Mouse (Mus musculus) lung, embryonic 16.5 days (tissue): ENCODE measurements around the gene H2afj. TPM values are rescaled to one million over a fixed set of nuclear protein-coding genes. Genes with fewer than 3 reads are reported as not detected.

Source experiments
- ATAC-seq: fragments of 200-750 bp; cut with Nextera tagmentation; 2 replicates; pipeline ENCODE4 v1.8.0; 2017; ENCODE audit warnings: low read depth, mild to moderate bottlenecking, moderate library complexity
- H3K27ac ChIP-seq: fragments of 300-500 bp; sonication (generic); 2 replicates; pipeline ENCODE4 v1.5.1; 2014; ENCODE audit warnings: mild to moderate bottlenecking, control low read depth, low read length
- H3K27me3 ChIP-seq: fragments of 300-500 bp; sonication (generic); 2 replicates; pipeline ENCODE4 v1.6.1; 2014; ENCODE audit warnings: low read depth, low read length, mixed read lengths; ENCODE audit not compliant: control insufficient read depth, insufficient read depth
- H3K36me3 ChIP-seq: fragments of 300-500 bp; sonication (generic); 2 replicates; pipeline ENCODE4 v1.6.1; 2014; ENCODE audit warnings: low read length; ENCODE audit not compliant: control insufficient read depth, insufficient read depth
- H3K4me1 ChIP-seq: fragments of 300-500 bp; sonication (generic); replicated peaks from 2 replicates; pipeline ENCODE4 v1.6.1; 2014; ENCODE audit warnings: low read length, mixed read lengths; ENCODE audit not compliant: control insufficient read depth, insufficient read depth
- H3K4me2 ChIP-seq: fragments of 300-500 bp; sonication (generic); 2 replicates; pipeline ENCODE4 v1.6.1; 2014; ENCODE audit warnings: low read depth, low read length, control low read depth
- H3K4me3 ChIP-seq: fragments of 300-500 bp; sonication (generic); 2 replicates; pipeline ENCODE4 v1.5.1; 2014; ENCODE audit warnings: mild to moderate bottlenecking, low read length, control low read depth
- H3K9ac ChIP-seq: fragments of 300-500 bp; sonication (generic); 2 replicates; pipeline ENCODE4 v1.6.1; 2014; ENCODE audit warnings: low read length, control low read depth
- H3K9me3 ChIP-seq: fragments of 300-500 bp; sonication (generic); 2 replicates; pipeline ENCODE4 v1.6.1; 2016; ENCODE audit warnings: low read length; ENCODE audit not compliant: control insufficient read depth
- WGBS: fragments of 180-500 bp; shearing (Covaris S2); extraction: QIAGEN DNeasy Blood & Tissue Kit; methylation state at CpG from one replicate; pipeline ENCODE4 v1.1.7; 2014; 5-methylcytosine and 5-hydroxymethylcytosine counted together
- polyA plus RNA-seq: library from polyadenylated mRNA; unstranded; fragments of >200 nt; fragmentation: Nextera tagmentation; extraction: Ambion mirVana; gene quantifications from 2 replicates; pipeline ENCODE4 v1.2.1, GENCODE M21; 2015

The H2afj gene
- polyA plus RNA-seq, 1 experiment from 2014 or later = 141 TPM

DNA sequence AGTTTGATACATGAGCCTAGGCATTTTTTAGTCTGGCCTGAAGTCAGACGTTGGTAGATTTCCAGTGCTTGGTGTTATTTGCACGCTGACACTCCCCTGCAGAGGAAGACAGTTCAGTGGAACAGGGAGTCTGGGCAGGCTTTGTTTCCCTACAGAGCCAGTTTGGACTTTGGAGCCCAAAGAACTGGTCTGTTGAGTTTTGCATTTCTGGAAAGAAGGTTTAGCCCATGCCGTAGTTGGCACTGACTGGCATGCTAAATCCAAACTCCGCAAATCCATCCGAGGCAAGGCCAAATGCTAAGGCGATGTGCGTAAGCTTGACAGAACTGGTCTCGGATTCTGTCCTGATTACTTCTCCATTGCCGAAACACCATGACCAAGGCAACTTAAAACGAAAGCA is 3.2 kb downstream of the H2afj start:
- Histone ChIP-seq H3K36me3 (peaks cover 30% of the 10 kb centered on the region), H3K27ac (no peak overlapping the region), H3K27me3 (no peaks in the 10 kb centered on the region), H3K4me1 (peaks cover 6% of the 10 kb centered on the region), H3K9ac (no peak overlapping the region), H3K4me3 (no peak overlapping the region), H3K9me3 (no peaks in the 10 kb centered on the region), H3K4me2 (no peak overlapping the region)
- ATAC-seq = no peak
- 86% methylated on average over 10 of the region's 10 CpGs for WGBS

DNA sequence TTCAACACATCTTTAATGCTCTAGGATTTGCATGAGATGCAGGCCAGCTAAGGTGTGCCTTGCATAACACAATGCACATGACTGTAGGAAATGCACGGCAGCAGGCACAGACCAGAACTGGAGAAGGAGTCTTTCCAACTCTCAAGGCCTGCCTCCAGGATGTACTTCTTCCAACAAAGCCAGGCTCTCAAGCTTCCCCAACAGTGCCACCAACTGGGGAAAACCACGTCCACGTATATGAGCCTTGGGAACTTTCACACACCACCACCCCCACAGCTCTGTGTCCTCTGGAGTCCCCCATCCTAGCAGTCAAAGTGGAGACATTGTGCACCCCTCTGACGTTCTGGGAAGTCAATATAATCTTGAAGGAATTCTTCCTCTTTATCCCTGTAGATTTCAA is 5.1 kb downstream of the H2afj start:
- Histone ChIP-seq H3K36me3 (peaks cover 46% of the 10 kb centered on the region), H3K27ac (0 out of 2 replicates have a peak overlapping the region, but pooled peaks have one; percentile 5)
- 37% methylated on average over 4 of the region's 4 CpGs for WGBS

DNA sequence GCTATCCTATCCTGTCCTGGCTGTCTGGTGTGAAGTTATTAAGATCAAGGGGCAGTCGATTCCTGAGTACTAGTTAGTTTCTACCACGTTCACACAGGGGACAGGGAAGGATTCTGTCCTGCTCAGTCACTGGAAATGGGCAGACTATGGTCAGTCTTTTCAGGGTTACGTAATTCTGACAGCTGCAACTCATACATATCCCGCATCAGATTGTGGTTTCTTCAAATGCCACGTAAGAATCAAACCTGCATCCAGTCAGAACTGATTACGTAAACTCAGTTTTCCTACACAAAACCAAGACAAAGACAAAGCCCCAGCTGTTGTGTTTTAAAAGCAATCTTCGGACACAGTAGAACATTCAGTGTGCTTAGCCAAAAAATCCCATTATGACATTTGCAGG is 7.3 kb downstream of the H2afj start:
- Histone ChIP-seq H3K4me3 (no peak overlapping the region), H3K27me3 (no peaks in the 10 kb centered on the region), H3K9me3 (no peaks in the 10 kb centered on the region), H3K4me2 (no peak overlapping the region), H3K9ac (no peak overlapping the region), H3K27ac (no peak overlapping the region), H3K4me1 (no peaks in the 10 kb centered on the region), H3K36me3 (peaks cover 64% of the 10 kb centered on the region)
- ATAC-seq = no peak
- 85% methylated on average over 7 of the region's 7 CpGs for WGBS

More for the DNA sequence above, 5.1 kb downstream of the H2afj start:
- no peak for ATAC-seq
- Histone ChIP-seq H3K9ac (no peak overlapping the region), H3K4me3 (no peak overlapping the region), H3K4me2 (no peak overlapping the region), H3K9me3 (no peaks in the 10 kb centered on the region), H3K4me1 (peaks cover 3% of the 10 kb centered on the region; the same call in 1 of the 2 replicates), H3K27me3 (no peaks in the 10 kb centered on the region)

DNA sequence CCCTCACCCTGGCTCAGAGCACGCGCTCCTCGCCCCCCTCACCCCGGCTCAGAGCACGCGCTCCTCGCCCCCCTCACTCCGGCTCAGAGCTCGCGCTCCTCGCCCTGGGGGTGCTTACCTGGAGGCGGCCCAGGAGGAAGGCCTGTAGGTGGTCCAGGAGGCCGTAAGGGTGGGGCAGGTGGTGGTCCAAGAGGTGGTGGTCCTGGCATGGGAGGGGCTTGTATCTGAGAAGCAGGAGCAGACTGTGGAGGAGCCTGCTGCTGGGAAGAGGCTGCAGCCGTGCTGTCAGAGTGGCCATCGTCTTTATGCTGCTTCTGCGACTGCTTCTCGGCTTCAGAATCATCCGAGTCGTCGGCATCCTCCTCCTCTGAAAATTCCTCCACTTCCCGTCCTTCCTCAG is 8.8 kb downstream of the H2afj start:
- no peak overlapping the region for H3K27ac ChIP-seq
- peaks cover 77% of the 10 kb centered on the region for H3K36me3 ChIP-seq
- no peaks in the 10 kb centered on the region for H3K9me3 ChIP-seq
- no peak overlapping the region for H3K9ac ChIP-seq
- no peak overlapping the region for H3K4me3 ChIP-seq
- no peaks in the 10 kb centered on the region for H3K27me3 ChIP-seq
- no peaks in the 10 kb centered on the region for H3K4me1 ChIP-seq
- 89% methylated on average over 21 of the region's 21 CpGs for WGBS
- ATAC-seq = no peak
- H3K4me2 ChIP-seq = no peak overlapping the region

DNA sequence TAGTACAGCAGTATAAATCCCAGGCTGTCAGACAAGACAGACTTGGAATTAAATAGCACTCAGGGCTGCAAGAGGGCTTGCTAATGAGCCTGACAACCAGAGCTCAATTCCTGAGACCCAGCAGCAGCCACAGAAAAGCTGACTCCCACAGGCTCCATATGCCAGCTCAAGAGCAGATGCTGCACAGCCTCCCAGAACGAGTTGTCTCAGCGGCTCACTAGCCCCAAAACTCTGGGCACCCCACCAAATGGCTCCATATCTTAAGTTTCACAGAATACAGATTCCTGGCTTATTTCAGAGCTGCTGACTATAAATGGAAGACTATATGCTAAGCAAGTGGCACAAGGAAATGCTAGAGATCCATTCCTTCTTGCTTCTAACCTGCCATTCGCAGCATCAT is 9.5 kb downstream of the H2afj start:
- no peak overlapping the region for H3K4me2 ChIP-seq

DNA sequence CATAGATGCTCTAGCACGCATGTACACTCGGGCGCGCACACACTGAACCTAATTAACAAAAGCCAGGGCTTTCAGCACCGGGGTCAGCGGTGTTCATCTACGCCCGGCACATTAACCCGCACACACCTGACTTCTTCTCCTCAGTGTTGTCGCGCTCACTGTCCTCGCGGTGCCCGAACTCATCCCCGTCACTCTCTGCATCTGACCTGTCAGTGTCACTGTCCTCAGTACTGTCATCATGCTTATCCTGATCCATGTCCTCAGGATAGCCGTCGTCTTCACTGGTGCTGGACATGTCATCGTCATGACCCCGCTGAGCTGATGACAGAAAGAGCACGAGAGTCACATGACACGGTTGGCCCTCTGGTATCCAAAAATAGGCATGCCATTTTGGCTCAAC is 12.3 kb downstream of the H2afj start:
- H3K27me3 ChIP-seq = no peaks in the 10 kb centered on the region
- H3K9me3 ChIP-seq = no peaks in the 10 kb centered on the region
- H3K4me2 ChIP-seq = no peak overlapping the region
- 93% methylated on average over 21 of the region's 21 CpGs for WGBS
- no peak overlapping the region for H3K27ac ChIP-seq
- no peak overlapping the region for H3K9ac ChIP-seq
- ATAC-seq = no peak
- no peaks in the 10 kb centered on the region for H3K4me1 ChIP-seq
- H3K36me3 ChIP-seq = peaks cover 78% of the 10 kb centered on the region
- H3K4me3 ChIP-seq = no peak overlapping the region

More for the DNA sequence above, 9.5 kb downstream of the H2afj start:
- Histone ChIP-seq H3K4me1 (no peaks in the 10 kb centered on the region), H3K36me3 (peaks cover 81% of the 10 kb centered on the region), H3K9me3 (no peaks in the 10 kb centered on the region), H3K4me3 (no peak overlapping the region), H3K27ac (no peak overlapping the region), H3K27me3 (no peaks in the 10 kb centered on the region), H3K9ac (no peak overlapping the region)
- WGBS = 93% methylated on average over 3 of the region's 3 CpGs
- no peak for ATAC-seq

DNA sequence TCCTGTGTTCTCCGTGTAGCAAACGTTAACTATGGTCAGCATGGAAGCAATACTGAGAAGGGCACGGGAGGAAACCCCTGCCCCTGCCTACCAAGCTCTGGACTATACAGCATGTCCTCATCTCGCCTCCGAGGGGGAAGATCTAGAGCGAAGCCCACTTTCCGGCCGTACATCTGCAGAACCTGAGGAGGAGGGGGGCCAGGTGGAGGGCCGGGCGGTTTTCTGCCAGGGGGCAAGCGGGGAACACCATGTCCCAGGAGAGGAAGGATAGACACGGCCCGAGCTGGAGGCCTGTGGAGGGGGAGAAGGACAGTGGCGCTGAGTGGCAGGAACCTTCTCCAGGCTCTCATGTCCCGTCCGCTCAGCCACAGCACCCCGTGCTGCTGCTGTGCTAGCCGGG is 13.0 kb downstream of the H2afj start:
- WGBS = 93% methylated on average over 15 of the region's 18 CpGs
- no peak overlapping the region for H3K4me3 ChIP-seq
- H3K9ac ChIP-seq = no peak overlapping the region
- no peak overlapping the region for H3K27ac ChIP-seq
- peaks cover 72% of the 10 kb centered on the region for H3K36me3 ChIP-seq
- ATAC-seq = no peak
- H3K4me2 ChIP-seq = no peak overlapping the region
- no peaks in the 10 kb centered on the region for H3K9me3 ChIP-seq
- H3K4me1 ChIP-seq = no peaks in the 10 kb centered on the region
- H3K27me3 ChIP-seq = no peaks in the 10 kb centered on the region

DNA sequence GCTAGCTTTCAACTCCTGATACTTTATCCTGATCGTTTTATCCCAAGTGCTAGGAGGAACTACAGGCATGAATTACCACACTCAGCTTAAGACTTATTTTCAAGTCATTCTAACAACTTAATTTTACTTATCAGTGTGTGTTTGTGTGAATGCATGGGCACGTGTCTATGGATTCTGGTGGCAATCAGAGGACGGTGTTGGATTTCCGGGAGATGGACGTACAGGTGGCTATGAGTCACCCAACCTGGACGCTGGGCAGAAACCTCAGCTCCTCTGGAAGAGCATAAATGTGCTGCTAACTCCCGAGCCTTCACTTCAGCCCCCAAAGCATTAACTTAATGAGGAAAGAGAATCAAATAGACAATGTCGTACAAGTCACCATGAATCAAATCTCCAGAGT is 16.9 kb downstream of the H2afj start:
- Histone ChIP-seq H3K4me1 (peaks cover 5% of the 10 kb centered on the region; the same call in 1 of the 2 replicates), H3K9me3 (no peaks in the 10 kb centered on the region), H3K27ac (no peak overlapping the region), H3K9ac (no peak overlapping the region), H3K4me3 (no peak overlapping the region), H3K36me3 (peaks cover 41% of the 10 kb centered on the region), H3K4me2 (no peak overlapping the region), H3K27me3 (no peaks in the 10 kb centered on the region)
- WGBS = 90% methylated on average over 8 of the region's 8 CpGs
- ATAC-seq = no peak

DNA sequence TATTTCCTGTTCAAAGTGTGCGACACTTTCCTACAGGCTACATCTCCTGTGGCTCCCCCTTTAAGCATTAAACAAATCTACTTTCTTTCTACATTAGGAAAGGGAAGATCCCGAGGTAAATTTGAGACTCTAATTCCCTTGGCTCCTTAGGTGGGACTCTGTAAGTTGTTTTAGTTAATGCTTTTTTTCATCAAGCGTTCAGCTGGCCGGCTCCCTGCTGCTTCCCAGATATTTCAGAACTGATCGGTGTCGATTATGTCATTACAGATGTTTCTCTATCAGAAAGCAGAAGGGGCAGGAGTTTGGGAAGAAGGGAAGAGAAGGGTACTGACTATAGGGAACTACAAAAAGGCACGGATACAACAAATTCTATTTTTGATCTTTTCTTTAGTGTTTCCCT is 19.1 kb downstream of the H2afj start:
- H3K9me3 ChIP-seq = no peaks in the 10 kb centered on the region
- H3K27ac ChIP-seq = peak overlapping the region; percentile 70
- peak overlapping the region; percentile 100 for H3K9ac ChIP-seq
- peaks cover 5% of the 10 kb centered on the region; the same call in 1 of the 2 replicates for H3K4me1 ChIP-seq
- H3K27me3 ChIP-seq = no peaks in the 10 kb centered on the region
- peak overlapping the region; percentile 100 for H3K4me3 ChIP-seq
- ATAC-seq = no peak
- 11% methylated on average over 7 of the region's 7 CpGs for WGBS
- H3K4me2 ChIP-seq = peak overlapping the region; percentile 81
- peaks cover 20% of the 10 kb centered on the region for H3K36me3 ChIP-seq

DNA sequence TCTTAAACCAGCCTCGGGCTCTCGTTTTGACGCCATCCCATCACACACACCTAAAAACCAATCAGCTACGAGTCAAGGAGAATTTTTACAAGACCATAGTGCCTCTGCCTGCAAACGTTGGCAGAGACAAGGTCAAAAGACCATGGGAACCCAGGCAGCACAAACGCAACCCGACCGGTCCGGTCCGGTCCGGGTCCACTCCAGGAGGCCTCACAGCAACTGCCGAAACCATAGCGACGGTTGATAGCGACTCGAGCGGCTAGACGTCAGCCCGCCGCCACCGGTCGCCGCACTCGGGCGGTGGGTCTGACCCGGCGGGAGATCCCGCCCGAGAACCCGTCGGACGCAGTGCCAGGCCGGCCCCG is 19.5 kb downstream of the H2afj start, which contains the start of gene BC049715:
Gene BC049715, plus strand, starts transcription at position 111 of the 365 bp plus-strand sequence.
- Histone ChIP-seq H3K27me3 (no peaks in the 10 kb centered on the region), H3K4me3 (peak within 1 kb of the TSS; percentile 100), H3K27ac (peak within 1 kb of the TSS; percentile 70), H3K9me3 (no peaks in the 10 kb centered on the region), H3K4me1 (peaks cover 5% of the 10 kb centered on the region; the same call in 1 of the 2 replicates), H3K36me3 (peaks cover 16% of the 10 kb centered on the region), H3K9ac (peak within 1 kb of the TSS; percentile 100), H3K4me2 (peak within 1 kb of the TSS; percentile 81)
- ATAC-seq = no peak
- WGBS = 0% methylated on average over 34 of the region's 34 CpGs
